Mouse (Mus musculus): ENCODE measurements at regions not wholly inside any gene's neighbourhood (a gene's known extent, or its start where the extent isn't known, plus 50 kb on each side); places are given as distances from the start of the nearest gene placed in this dataset.
"Not testable (repeated sequence)": the region's sequence is repeated elsewhere in the genome, so short reads cannot be mapped to it uniquely, and the experiment has no call there.

- no peaks in the 10 kb centered on the region for H3K9me3 ChIP-seq (ENCODE audit: control insufficient read depth, low read length)
- H3K4me3 ChIP-seq (ENCODE audit: low read depth, low read length): no peak overlapping the region
- H3K9ac ChIP-seq (ENCODE audit: low read length): no peak overlapping the region
- H3K4me2 ChIP-seq (replicated peaks; ENCODE audit: low read depth): no peak overlapping the region
- DNase-seq (ENCODE audit: low spot score) (no peak), ATAC-seq (ENCODE audit: low FRiP score, low TSS enrichment) (no peak)
- whole genome bisulfite sequencing: 56% methylated on average over 1 of the region's 1 CpGs
- TF ChIP-seq CTCF (IDR thresholded peaks at IDR 0.05; ENCODE audit: low read depth): no peak
- no peak for TF ChIP-seq EP300 (optimal IDR thresholded peaks at IDR 0.05)
- H3K36me3 ChIP-seq (ENCODE audit: control insufficient read depth, insufficient read depth, low read length): no peaks in the 10 kb centered on the region
- H3K27me3 ChIP-seq (ENCODE audit: control insufficient read depth, insufficient read depth, low read length): no peaks in the 10 kb centered on the region
- H3K4me1 ChIP-seq (replicated peaks; ENCODE audit: control insufficient read depth, insufficient read depth): no peaks in the 10 kb centered on the region
- H3K27ac ChIP-seq (replicated peaks): no peak overlapping the region
Measured at GRCm38 (mm10) chr5:151733991-151734390, 82.9 kb upstream of the Rfc3 start.

DNA sequence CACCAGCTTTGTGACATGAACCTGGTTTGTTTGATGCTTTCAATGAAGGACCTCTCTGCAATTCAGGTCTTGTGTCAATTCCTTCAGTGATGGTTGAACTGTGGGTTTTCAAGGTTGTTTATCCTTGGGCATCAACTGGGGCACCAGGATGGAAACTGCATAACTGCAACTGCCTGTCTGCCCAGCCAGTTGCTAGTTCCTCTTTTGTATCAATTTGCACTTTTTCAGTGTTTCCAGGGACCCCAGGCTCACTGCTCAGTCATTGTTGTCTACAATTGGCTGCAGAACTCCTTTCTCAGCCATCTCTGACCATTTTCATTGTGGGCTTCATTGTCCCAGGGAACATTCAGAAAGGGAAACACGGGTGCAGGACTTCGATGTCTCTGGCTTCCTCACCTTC lies 74.6 kb upstream of the Rfc3 start:
- Histone ChIP-seq H3K9ac (ENCODE audit: low read length) (no peak overlapping the region), H3K27me3 (ENCODE audit: control insufficient read depth, insufficient read depth, low read length) (no peaks in the 10 kb centered on the region), H3K4me2 (replicated peaks; ENCODE audit: low read depth) (no peak overlapping the region), H3K4me1 (replicated peaks; ENCODE audit: control insufficient read depth, insufficient read depth) (no peaks in the 10 kb centered on the region), H3K27ac (replicated peaks) (no peak overlapping the region), H3K36me3 (ENCODE audit: control insufficient read depth, insufficient read depth, low read length) (no peaks in the 10 kb centered on the region), H3K9me3 (ENCODE audit: control insufficient read depth, low read length) (no peaks in the 10 kb centered on the region), H3K4me3 (ENCODE audit: low read depth, low read length) (no peak overlapping the region)
- WGBS: 83% methylated on average over 2 of the region's 2 CpGs
- TF ChIP-seq EP300 (optimal IDR thresholded peaks at IDR 0.05) (no peak), CTCF (IDR thresholded peaks at IDR 0.05; ENCODE audit: low read depth) (no peak)
- DNase-seq (ENCODE audit: low spot score) (no peak), ATAC-seq (ENCODE audit: low FRiP score, low TSS enrichment) (no peak)

DNA sequence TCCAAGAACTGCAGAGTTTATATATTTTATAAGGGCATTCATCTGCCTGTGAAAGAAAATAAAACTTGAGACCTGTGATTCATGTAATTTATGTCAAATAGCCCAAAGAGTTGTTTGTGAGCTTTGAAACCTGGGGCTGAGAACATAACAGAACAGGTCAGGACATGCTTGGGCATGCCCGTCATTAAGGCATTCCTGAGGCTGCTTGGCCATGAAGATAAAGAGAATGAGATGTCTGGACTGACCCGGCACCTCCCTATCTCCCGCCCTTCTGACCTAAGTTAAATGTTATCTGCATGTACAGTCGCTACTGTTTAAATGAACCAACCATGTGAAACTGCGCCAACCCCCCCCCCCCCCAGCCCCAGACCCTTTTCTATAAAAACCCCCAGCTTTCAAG lies 73.4 kb upstream of the Rfc3 start:
- not testable (repeated sequence) for H3K9ac ChIP-seq (ENCODE audit: low read length); ATAC-seq (ENCODE audit: low FRiP score, low TSS enrichment); H3K27ac ChIP-seq (replicated peaks); DNase-seq (ENCODE audit: low spot score); H3K27me3 ChIP-seq (ENCODE audit: control insufficient read depth, insufficient read depth, low read length); H3K4me2 ChIP-seq (replicated peaks; ENCODE audit: low read depth); H3K36me3 ChIP-seq (ENCODE audit: control insufficient read depth, insufficient read depth, low read length); H3K4me1 ChIP-seq (replicated peaks; ENCODE audit: control insufficient read depth, insufficient read depth); H3K4me3 ChIP-seq (ENCODE audit: low read depth, low read length); H3K9me3 ChIP-seq (ENCODE audit: control insufficient read depth, low read length)
- 69% methylated on average over 5 of the region's 5 CpGs for WGBS

DNA sequence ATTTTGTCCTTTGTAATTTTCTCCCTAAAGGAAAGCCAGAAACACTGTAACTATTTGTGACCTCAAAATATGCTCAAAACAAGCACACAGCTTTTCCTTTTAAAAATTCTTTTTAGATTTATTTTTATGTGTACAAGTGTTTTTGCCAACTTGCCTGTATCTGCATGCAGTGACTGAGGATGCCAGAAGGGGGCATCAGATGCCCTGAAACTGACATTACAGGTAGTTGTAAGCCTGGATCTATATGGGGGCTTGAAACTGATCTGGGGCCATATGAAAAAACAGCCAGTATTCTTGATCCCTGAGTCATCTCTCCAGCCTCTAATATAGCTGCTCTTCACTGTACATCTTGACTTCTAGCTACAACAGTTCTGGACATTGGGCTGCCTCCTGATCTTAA lies 71.4 kb upstream of the Rfc3 start:
- H3K4me1 ChIP-seq (replicated peaks; ENCODE audit: control insufficient read depth, insufficient read depth): no peaks in the 10 kb centered on the region
- H3K4me3 ChIP-seq (ENCODE audit: low read depth, low read length): no peak overlapping the region
- no peak overlapping the region for H3K9ac ChIP-seq (ENCODE audit: low read length)
- DNase-seq (ENCODE audit: low spot score): no peak
- no peak for ATAC-seq (ENCODE audit: low FRiP score, low TSS enrichment)
- H3K36me3 ChIP-seq (ENCODE audit: control insufficient read depth, insufficient read depth, low read length): no peaks in the 10 kb centered on the region
- no peaks in the 10 kb centered on the region for H3K9me3 ChIP-seq (ENCODE audit: control insufficient read depth, low read length)
- no peak overlapping the region for H3K27ac ChIP-seq (replicated peaks)
- H3K27me3 ChIP-seq (ENCODE audit: control insufficient read depth, insufficient read depth, low read length): no peaks in the 10 kb centered on the region
- TF ChIP-seq CTCF (IDR thresholded peaks at IDR 0.05; ENCODE audit: low read depth) (no peak; the same call in 1 of the 2 replicates), EP300 (optimal IDR thresholded peaks at IDR 0.05) (no peak)
- H3K4me2 ChIP-seq (replicated peaks; ENCODE audit: low read depth): no peak overlapping the region

- not testable (repeated sequence) for H3K4me3 ChIP-seq (ENCODE audit: low read depth, low read length); H3K9ac ChIP-seq (ENCODE audit: low read length); H3K4me1 ChIP-seq (replicated peaks; ENCODE audit: control insufficient read depth, insufficient read depth); H3K27ac ChIP-seq (replicated peaks); H3K27me3 ChIP-seq (ENCODE audit: control insufficient read depth, insufficient read depth, low read length); DNase-seq (ENCODE audit: low spot score); H3K9me3 ChIP-seq (ENCODE audit: control insufficient read depth, low read length); H3K36me3 ChIP-seq (ENCODE audit: control insufficient read depth, insufficient read depth, low read length); H3K4me2 ChIP-seq (replicated peaks; ENCODE audit: low read depth); ATAC-seq (ENCODE audit: low FRiP score, low TSS enrichment)
- WGBS: 80% methylated on average over 10 of the region's 10 CpGs
Measured at GRCm38 (mm10) chr5:151719757-151720156, 68.7 kb upstream of the Rfc3 start.

DNA sequence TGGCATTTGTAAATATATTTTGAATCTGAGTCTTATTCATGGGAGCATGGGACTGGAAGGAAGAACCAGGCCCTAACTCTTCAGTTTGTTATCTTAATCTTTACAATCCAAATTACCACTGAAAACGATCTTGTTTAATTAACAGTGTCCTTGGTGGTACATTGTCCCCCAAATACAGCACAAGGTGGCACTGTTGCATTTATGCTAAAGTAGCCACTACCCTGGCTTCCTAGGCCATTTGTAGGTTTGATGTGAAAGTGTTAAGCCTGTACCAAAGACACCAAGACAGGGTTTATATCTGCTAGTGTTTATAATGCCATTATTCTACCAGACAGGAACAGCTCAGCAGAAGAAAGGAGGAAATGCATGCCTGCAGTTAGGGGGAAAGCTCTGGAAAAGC lies 66.9 kb upstream of the Rfc3 start:
- TF ChIP-seq CTCF (IDR thresholded peaks at IDR 0.05; ENCODE audit: low read depth) (peak; percentile 54), EP300 (optimal IDR thresholded peaks at IDR 0.05) (no peak)
- Histone ChIP-seq H3K27ac (replicated peaks) (no peak overlapping the region), H3K4me3 (ENCODE audit: low read depth, low read length) (no peak overlapping the region), H3K27me3 (ENCODE audit: control insufficient read depth, insufficient read depth, low read length) (no peaks in the 10 kb centered on the region), H3K9ac (ENCODE audit: low read length) (no peak overlapping the region), H3K4me2 (replicated peaks; ENCODE audit: low read depth) (no peak overlapping the region), H3K36me3 (ENCODE audit: control insufficient read depth, insufficient read depth, low read length) (no peaks in the 10 kb centered on the region), H3K9me3 (ENCODE audit: control insufficient read depth, low read length) (no peaks in the 10 kb centered on the region), H3K4me1 (replicated peaks; ENCODE audit: control insufficient read depth, insufficient read depth) (no peaks in the 10 kb centered on the region)
- ATAC-seq (ENCODE audit: low FRiP score, low TSS enrichment) (no peak), DNase-seq (ENCODE audit: low spot score) (no peak)
- WGBS: 39% methylated on average over 1 of the region's 1 CpGs

DNA sequence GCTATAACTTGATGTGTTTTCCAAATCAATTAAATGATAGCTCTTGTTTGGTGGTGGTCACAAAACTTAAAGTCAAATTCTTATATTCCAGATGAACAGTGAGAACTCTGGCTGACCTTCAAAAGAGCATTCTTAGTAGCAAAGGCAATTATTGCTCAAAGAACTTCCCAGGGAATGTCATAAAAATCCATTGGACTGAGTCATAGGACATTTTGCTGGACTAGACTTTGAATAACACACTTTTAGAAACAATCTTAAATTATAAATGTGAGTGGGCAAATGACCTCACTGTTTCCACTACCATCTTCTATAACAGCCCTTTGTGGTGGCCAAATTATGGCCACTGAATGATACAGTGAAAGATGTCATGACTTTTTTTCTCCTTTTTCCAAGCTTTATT lies 54.2 kb upstream of the Rfc3 start:
- TF ChIP-seq CTCF (IDR thresholded peaks at IDR 0.05; ENCODE audit: low read depth) (no peak), EP300 (optimal IDR thresholded peaks at IDR 0.05) (no peak)

More for the DNA sequence above, 54.2 kb upstream of the Rfc3 start:
- Histone ChIP-seq H3K36me3 (ENCODE audit: control insufficient read depth, insufficient read depth, low read length) (no peaks in the 10 kb centered on the region), H3K4me3 (ENCODE audit: low read depth, low read length) (no peak overlapping the region), H3K4me1 (replicated peaks; ENCODE audit: control insufficient read depth, insufficient read depth) (no peaks in the 10 kb centered on the region), H3K27me3 (ENCODE audit: control insufficient read depth, insufficient read depth, low read length) (no peaks in the 10 kb centered on the region), H3K4me2 (replicated peaks; ENCODE audit: low read depth) (no peak overlapping the region), H3K9me3 (ENCODE audit: control insufficient read depth, low read length) (no peaks in the 10 kb centered on the region), H3K27ac (replicated peaks) (no peak overlapping the region), H3K9ac (ENCODE audit: low read length) (no peak overlapping the region)
- DNase-seq (ENCODE audit: low spot score) (no peak), ATAC-seq (ENCODE audit: low FRiP score, low TSS enrichment) (no peak)

Data from stomach, postnatal 0 days (tissue).